Mouse (Mus musculus) olfactory bulb, adult 2 months (tissue): ENCODE measurements around the gene Bst2.

ENCODE experiments used
- CTCF ChIP-seq: fragments of 200-500 bp; IDR thresholded peaks from 2 replicates; pipeline ENCODE4 v1.5.1; 2012; ENCODE audit warnings: low read depth, mild to moderate bottlenecking, low read length, moderate library complexity; ENCODE audit not compliant: insufficient read depth
- POLR2A ChIP-seq: fragments of 200-500 bp; IDR thresholded peaks from 2 replicates; pipeline ENCODE4 v1.6.1; 2012; ENCODE audit warnings: mild to moderate bottlenecking, low read depth, low read length, moderate library complexity; ENCODE audit not compliant: insufficient read depth

DNA sequence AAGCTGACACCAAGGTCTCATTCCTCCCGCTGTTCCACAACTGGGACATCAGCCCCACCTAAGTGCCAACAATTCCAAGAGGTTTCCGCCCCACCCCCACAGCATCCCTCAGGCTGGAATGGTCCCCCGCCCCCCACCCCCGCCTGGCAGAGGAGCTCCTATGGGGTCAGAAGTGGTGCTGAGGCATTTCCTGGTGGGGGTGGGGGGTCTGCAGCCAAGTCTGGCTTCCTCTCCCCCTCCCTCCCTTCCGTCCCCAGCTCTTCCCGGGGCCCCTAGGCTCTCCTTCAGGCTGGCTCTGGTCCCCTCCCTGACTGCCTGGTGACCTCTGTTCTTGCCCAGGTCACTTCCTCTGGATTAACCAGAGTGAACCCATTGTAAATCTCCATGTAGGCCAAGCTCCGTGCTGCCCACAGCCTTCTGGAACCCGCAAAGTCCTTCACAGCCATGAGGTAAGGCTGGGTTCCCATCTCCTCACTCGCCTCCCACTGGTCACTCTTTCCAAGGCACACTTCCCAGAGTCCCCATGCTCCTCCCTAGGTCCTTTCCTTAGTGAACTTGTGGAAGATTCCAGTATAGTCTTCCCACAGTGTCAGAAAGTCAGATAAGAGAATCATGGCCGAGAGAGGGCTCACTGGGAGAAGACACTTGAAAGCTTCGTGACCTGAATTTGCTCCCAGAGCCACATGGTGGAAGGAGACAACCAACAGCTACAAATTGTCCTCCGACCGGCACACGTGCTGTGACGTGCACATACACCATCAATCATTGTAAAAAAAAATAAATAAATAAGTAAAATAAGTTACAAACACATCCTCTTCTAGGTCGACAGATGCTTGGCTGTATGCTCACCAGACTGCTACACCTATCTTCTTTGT, 38.2 kb downstream of the Bst2 start:
- TF ChIP-seq CTCF (no peak), POLR2A (no peak)
